Mouse (Mus musculus) kidney, embryonic 14.5 days (tissue): ENCODE measurements around the gene Calcrl. TPM values are rescaled to one million over a fixed set of nuclear protein-coding genes. Genes with fewer than 3 reads are reported as not detected.

Experiments used
- ATAC-seq: fragments of 200-750 bp; cut with Nextera tagmentation; 2 replicates; pipeline ENCODE4 v1.8.0; 2017; ENCODE audit warnings: moderate number of reproducible peaks, mild to moderate bottlenecking, moderate TSS enrichment, moderate library complexity; ENCODE audit not compliant: low FRiP score, low TSS enrichment
- H3K27ac ChIP-seq: fragments of 300-500 bp; sonication (generic); 2 replicates; pipeline ENCODE4 v1.5.1; 2014; ENCODE audit warnings: low read depth, mild to moderate bottlenecking, low read length, moderate library complexity, mixed read lengths
- H3K27me3 ChIP-seq: fragments of 300-500 bp; sonication (generic); 2 replicates; pipeline ENCODE4 v1.6.1; 2014; ENCODE audit warnings: mild to moderate bottlenecking, low read length; ENCODE audit not compliant: control insufficient read depth, insufficient read depth
- H3K36me3 ChIP-seq: fragments of 300-500 bp; sonication (generic); 2 replicates; pipeline ENCODE4 v1.6.1; 2014; ENCODE audit warnings: low read length, mixed read lengths; ENCODE audit not compliant: control insufficient read depth, insufficient read depth
- H3K4me1 ChIP-seq: fragments of 300-500 bp; sonication (generic); 2 replicates; pipeline ENCODE4 v1.6.1; 2014; ENCODE audit warnings: low read length, mixed read lengths; ENCODE audit not compliant: control insufficient read depth, insufficient read depth
- H3K4me2 ChIP-seq: fragments of 300-500 bp; sonication (generic); replicated peaks from 2 replicates; pipeline ENCODE4 v1.6.1; 2014; ENCODE audit warnings: low read depth, mild to moderate bottlenecking, low read length
- H3K4me3 ChIP-seq: fragments of 300-500 bp; sonication (generic); 2 replicates; pipeline ENCODE4 v1.5.1; 2014; ENCODE audit warnings: mild to moderate bottlenecking, low read length
- H3K9ac ChIP-seq: fragments of 300-500 bp; sonication (generic); 2 replicates; pipeline ENCODE4 v1.6.1; 2014; ENCODE audit warnings: low read depth, mild to moderate bottlenecking, low read length, moderate library complexity
- H3K9me3 ChIP-seq: fragments of 300-500 bp; sonication (generic); 2 replicates; pipeline ENCODE4 v1.6.1; 2016; ENCODE audit warnings: low read length; ENCODE audit not compliant: control insufficient read depth
- WGBS: fragments of 180-500 bp; shearing (Covaris S2); extraction: QIAGEN DNeasy Blood & Tissue Kit; methylation state at CpG from one replicate; pipeline ENCODE4 v1.1.7; 2014; 5-methylcytosine and 5-hydroxymethylcytosine counted together
- polyA plus RNA-seq: library from polyadenylated mRNA; unstranded; fragments of >200 nt; fragmentation: Nextera tagmentation; extraction: Ambion mirVana; gene quantifications from 2 replicates; pipeline ENCODE4 v1.2.1, GENCODE M21; 2014

The Calcrl gene
- polyA plus RNA-seq, 1 experiment from 2014 or later, result 82.9 TPM

DNA sequence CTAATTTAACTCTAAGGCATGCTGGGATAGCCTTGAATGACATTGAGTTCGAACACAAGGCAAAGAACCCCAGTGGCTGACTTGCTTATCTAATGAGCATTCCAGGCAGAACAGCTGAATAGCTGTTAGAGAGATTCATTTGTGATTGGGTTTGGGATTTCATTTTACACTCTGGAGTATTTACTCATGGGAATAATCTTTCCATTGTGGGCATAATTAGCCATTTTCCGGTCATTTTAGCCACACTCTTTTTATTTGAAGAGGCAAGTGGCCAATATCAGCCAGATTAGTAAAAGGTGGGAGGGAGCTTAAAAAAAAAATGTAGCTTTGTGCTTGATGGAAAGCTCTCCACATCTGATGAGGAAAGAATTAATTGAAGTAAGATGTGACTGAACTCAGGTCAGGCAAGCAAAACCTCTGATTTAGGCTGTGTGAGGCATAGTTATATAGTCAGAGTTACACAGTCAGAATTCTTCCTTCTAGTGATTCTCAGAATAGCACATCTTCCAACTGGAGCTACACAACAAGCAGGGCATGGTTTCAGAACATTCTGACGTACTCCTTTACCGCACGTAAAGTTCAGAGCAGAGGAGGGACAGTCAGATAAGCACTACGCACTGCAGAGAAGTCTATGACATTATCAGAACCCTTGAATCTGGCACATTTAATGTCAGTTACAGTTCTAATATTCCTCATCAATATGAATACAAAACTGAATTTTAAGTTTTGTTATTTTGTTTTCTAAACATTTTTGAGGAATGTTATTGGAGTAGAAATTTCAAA is 40.1 kb downstream of the Calcrl start:
- H3K9ac ChIP-seq, result no peak overlapping the region
- no peaks in the 10 kb centered on the region for H3K36me3 ChIP-seq
- H3K4me3 ChIP-seq, result no peak overlapping the region
- no peak overlapping the region for H3K27ac ChIP-seq
- 87% methylated on average over 6 of the region's 6 CpGs for WGBS
- no peaks in the 10 kb centered on the region for H3K27me3 ChIP-seq
- H3K9me3 ChIP-seq, result no peaks in the 10 kb centered on the region
- H3K4me1 ChIP-seq, result peaks cover 15% of the 10 kb centered on the region
- ATAC-seq, result no peak
- H3K4me2 ChIP-seq, result no peak overlapping the region

- Histone ChIP-seq H3K27me3 (no peaks in the 10 kb centered on the region), H3K9me3 (no peaks in the 10 kb centered on the region), H3K9ac (no peak overlapping the region), H3K27ac (no peak overlapping the region), H3K4me3 (no peak overlapping the region), H3K36me3 (no peaks in the 10 kb centered on the region), H3K4me2 (no peak overlapping the region), H3K4me1 (peaks cover 15% of the 10 kb centered on the region)
- 72% methylated on average over 4 of the region's 4 CpGs for WGBS
- ATAC-seq, result no peak
These were observed 41.4 kb downstream of the Calcrl start for GRCm38 (mm10) chr2:84383828-84384227.

GRCm38 (mm10) chr2:84382556-84382955 is 42.7 kb downstream of the Calcrl start:
- Histone ChIP-seq H3K4me3 (no peak overlapping the region), H3K9me3 (no peaks in the 10 kb centered on the region), H3K9ac (no peak overlapping the region), H3K4me2 (no peak overlapping the region), H3K27me3 (no peaks in the 10 kb centered on the region), H3K36me3 (no peaks in the 10 kb centered on the region), H3K27ac (no peak overlapping the region), H3K4me1 (peaks cover 9% of the 10 kb centered on the region)
- ATAC-seq, result no peak

DNA sequence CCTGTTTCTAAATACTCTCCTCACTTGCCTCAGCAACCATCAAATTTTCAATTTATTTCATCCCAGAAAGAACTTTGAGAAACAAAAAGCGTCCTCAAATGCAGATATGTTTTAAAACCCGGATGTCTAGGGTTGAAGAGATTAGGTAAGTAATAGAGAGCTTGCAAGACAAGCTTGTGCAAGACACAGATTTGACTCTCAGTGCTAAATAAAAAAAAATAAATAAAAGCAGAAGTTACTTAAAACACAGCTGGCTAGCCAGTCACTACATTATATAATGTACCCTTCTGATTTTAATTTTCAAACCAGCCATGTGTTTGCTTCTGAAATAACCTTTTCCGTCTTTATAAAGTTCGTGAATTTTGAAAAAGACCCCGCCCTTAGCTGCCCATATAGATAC is 43.2 kb downstream of the Calcrl start:
- H3K27ac ChIP-seq, result no peak overlapping the region
- H3K4me2 ChIP-seq, result no peak overlapping the region
- no peaks in the 10 kb centered on the region for H3K36me3 ChIP-seq
- no peaks in the 10 kb centered on the region for H3K9me3 ChIP-seq
- 90% methylated on average over 5 of the region's 5 CpGs for WGBS
- no peak overlapping the region for H3K9ac ChIP-seq
- H3K4me3 ChIP-seq, result no peak overlapping the region
- peaks cover 9% of the 10 kb centered on the region; the same call in 1 of the 2 replicates for H3K4me1 ChIP-seq
- H3K27me3 ChIP-seq, result no peaks in the 10 kb centered on the region
- ATAC-seq, result no peak

- no peak overlapping the region for H3K27ac ChIP-seq
- no peaks in the 10 kb centered on the region for H3K9me3 ChIP-seq
- no peak overlapping the region for H3K9ac ChIP-seq
- ATAC-seq, result no peak
- no peaks in the 10 kb centered on the region for H3K27me3 ChIP-seq
- H3K4me3 ChIP-seq, result no peak overlapping the region
- H3K4me1 ChIP-seq, result peaks cover 9% of the 10 kb centered on the region; the same call in 1 of the 2 replicates
- no peaks in the 10 kb centered on the region for H3K36me3 ChIP-seq
- 56% methylated on average over 11 of the region's 11 CpGs for WGBS
- H3K4me2 ChIP-seq, result no peak overlapping the region
These were observed 44.4 kb downstream of the Calcrl start for GRCm38 (mm10) chr2:84380816-84381215.

- 38% methylated on average over 5 of the region's 5 CpGs for WGBS
- H3K36me3 ChIP-seq, result no peaks in the 10 kb centered on the region
- no peak overlapping the region for H3K9ac ChIP-seq
- peaks cover 9% of the 10 kb centered on the region; the same call in 1 of the 2 replicates for H3K4me1 ChIP-seq
- no peak overlapping the region for H3K27ac ChIP-seq
- no peak for ATAC-seq
- H3K4me2 ChIP-seq, result no peak overlapping the region
- no peaks in the 10 kb centered on the region for H3K27me3 ChIP-seq
- no peaks in the 10 kb centered on the region for H3K9me3 ChIP-seq
- H3K4me3 ChIP-seq, result no peak overlapping the region
These were observed 46.5 kb downstream of the Calcrl start for GRCm38 (mm10) chr2:84378678-84379077.

DNA sequence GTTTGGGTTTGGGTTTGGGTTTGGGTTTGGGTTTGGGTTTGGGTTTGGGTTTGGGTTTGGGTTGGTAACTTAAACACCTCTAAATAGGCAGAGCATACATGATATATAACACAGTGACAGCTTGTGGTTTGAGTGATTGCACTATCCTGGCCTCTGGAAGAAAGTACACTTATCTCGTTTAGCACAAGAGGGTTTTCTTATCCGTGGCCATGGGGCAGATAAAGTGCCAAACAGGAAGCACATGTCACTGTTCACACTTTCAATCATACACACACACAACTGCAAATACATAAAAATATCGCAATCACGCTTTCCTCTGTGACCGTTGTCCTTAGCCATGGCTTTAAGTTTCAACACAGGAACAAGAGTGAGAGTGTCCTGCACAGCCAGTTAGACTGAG is 56.0 kb downstream of the Calcrl start:
- peaks cover 6% of the 10 kb centered on the region; the same call in 1 of the 2 replicates for H3K36me3 ChIP-seq
- H3K27me3 ChIP-seq, result no peaks in the 10 kb centered on the region
- no peaks in the 10 kb centered on the region for H3K9me3 ChIP-seq
- no peak overlapping the region for H3K27ac ChIP-seq
- no peak overlapping the region for H3K9ac ChIP-seq
- 60% methylated on average over 5 of the region's 5 CpGs for WGBS
- H3K4me3 ChIP-seq, result no peak overlapping the region
- no peaks in the 10 kb centered on the region for H3K4me1 ChIP-seq
- ATAC-seq, result no peak
- no peak overlapping the region for H3K4me2 ChIP-seq

- Histone ChIP-seq H3K27ac (no peak overlapping the region), H3K4me1 (0 out of 2 replicates have a peak, but pooled peaks cover 3% of the 10 kb centered on the region), H3K27me3 (no peaks in the 10 kb centered on the region), H3K9me3 (no peaks in the 10 kb centered on the region), H3K36me3 (peaks cover 6% of the 10 kb centered on the region; the same call in 1 of the 2 replicates), H3K9ac (no peak overlapping the region), H3K4me3 (no peak overlapping the region), H3K4me2 (no peak overlapping the region)
- no peak for ATAC-seq
These were observed 58.5 kb downstream of the Calcrl start for GRCm38 (mm10) chr2:84366742-84367141.

DNA sequence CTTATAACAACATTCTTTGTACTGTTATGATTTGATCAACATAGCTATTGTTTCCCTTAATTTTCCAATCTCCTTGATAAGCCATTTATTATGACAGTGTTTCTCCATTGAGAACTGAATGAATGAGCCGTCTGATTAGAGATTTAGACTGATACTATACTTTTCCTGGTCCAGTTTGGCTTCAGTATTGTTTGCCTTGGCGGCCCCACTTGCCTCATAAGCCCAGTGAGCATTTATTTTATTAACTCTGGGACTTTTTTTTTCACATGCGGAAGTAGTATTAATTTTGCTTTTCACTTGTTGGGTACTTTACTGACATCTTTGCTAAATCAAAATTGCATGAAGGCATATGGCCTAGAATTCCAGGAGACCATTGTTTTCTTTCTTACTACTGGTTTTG is 59.9 kb downstream of the Calcrl start:
- H3K4me1 ChIP-seq, result 0 out of 2 replicates have a peak, but pooled peaks cover 3% of the 10 kb centered on the region
- 75% methylated on average over 3 of the region's 3 CpGs for WGBS
- no peak overlapping the region for H3K27ac ChIP-seq
- H3K9ac ChIP-seq, result no peak overlapping the region
- H3K9me3 ChIP-seq, result no peaks in the 10 kb centered on the region
- ATAC-seq, result no peak
- peaks cover 9% of the 10 kb centered on the region; the same call in 1 of the 2 replicates for H3K36me3 ChIP-seq
- no peak overlapping the region for H3K4me3 ChIP-seq
- H3K27me3 ChIP-seq, result no peaks in the 10 kb centered on the region
- H3K4me2 ChIP-seq, result no peak overlapping the region
